Mouse (Mus musculus) C2C12 (cell line): ENCODE results near the gene Sema3a. TPM values are rescaled to one million over a fixed set of nuclear protein-coding genes. Genes with fewer than 3 reads are reported as not detected.

Experiments
- H3K27me3 ChIP-seq: one replicate; pipeline ENCODE4 v1.6.1; 2011; ENCODE audit not compliant: control insufficient read depth, insufficient read depth, insufficient read length
- H3K36me3 ChIP-seq: one replicate; pipeline ENCODE4 v1.6.1; 2011; ENCODE audit not compliant: control insufficient read depth, insufficient read depth
- H3K4me3 ChIP-seq: one replicate; pipeline ENCODE4 v1.5.1; 2011; ENCODE audit warnings: mild to moderate bottlenecking, control low read depth; ENCODE audit not compliant: poor library complexity, insufficient read depth, severe bottlenecking
- H3K79me2 ChIP-seq: one replicate; pipeline ENCODE4 v1.6.1; 2011; ENCODE audit not compliant: control insufficient read depth, insufficient read depth
- H3K79me3 ChIP-seq: one replicate; pipeline ENCODE4 v1.6.1; 2011; ENCODE audit warnings: low read depth, control low read depth
- H3ac ChIP-seq: one replicate; pipeline ENCODE3; 2011; ENCODE audit warnings: low read depth; ENCODE audit not compliant: control insufficient read depth, insufficient read length
- CEBPB ChIP-seq: IDR thresholded peaks from one replicate; pipeline ENCODE4 v1.6.1; 2011; ENCODE audit warnings: low read depth, mild to moderate bottlenecking, control low read depth, moderate library complexity
- CTCF ChIP-seq: IDR thresholded peaks from one replicate; pipeline ENCODE4 v1.5.1; 2011; ENCODE audit not compliant: control insufficient read depth, insufficient read depth, insufficient read length
- FOSL1 ChIP-seq: IDR thresholded peaks from one replicate; pipeline ENCODE4 v1.8.0; 2011; ENCODE audit warnings: mild to moderate bottlenecking, low read length; ENCODE audit not compliant: poor library complexity, insufficient read depth, severe bottlenecking
- MAX ChIP-seq: IDR thresholded peaks from one replicate; pipeline ENCODE4 v1.6.1; 2011; ENCODE audit warnings: mild to moderate bottlenecking, control low read depth
- MYOD1 ChIP-seq: IDR thresholded peaks from one replicate; pipeline ENCODE4 v1.6.1; 2011; ENCODE audit warnings: low read depth; ENCODE audit not compliant: control insufficient read depth, insufficient read length
- MYOG ChIP-seq: IDR thresholded peaks from one replicate; pipeline ENCODE4 v1.6.1; 2011; ENCODE audit not compliant: control insufficient read depth, insufficient read length; ENCODE audit errors: extremely low read depth
- USF1 ChIP-seq: IDR thresholded peaks from one replicate; pipeline ENCODE4 v1.6.1; 2011; ENCODE audit warnings: low read depth, mild to moderate bottlenecking, control low read depth, moderate library complexity
- polyA plus RNA-seq: library from polyadenylated mRNA; unstranded; fragments of >200 nt; fragmentation: generic; extraction: Trizol; gene quantifications from one replicate; pipeline ENCODE4 v1.2.1, GENCODE M21; 2012; ENCODE audit warnings: missing spikeins

Gene Sema3a
- polyA plus RNA-seq, 1 experiment, result 11.1 TPM

GRCm38 (mm10) chr5:13157761-13158612 is 32.8 kb downstream of the Sema3a start:
- TF ChIP-seq MYOD1, result no peak
- TF ChIP-seq CTCF, result no peak
- no peak for TF ChIP-seq USF1
- no peak for TF ChIP-seq CEBPB
- TF ChIP-seq MYOG, result no peak
- TF ChIP-seq MAX, result no peak
- TF ChIP-seq FOSL1, result no peak
- Histone ChIP-seq H3K4me3 (no peak overlapping the region), H3ac (no peak overlapping the region), H3K36me3 (no peaks in the 10 kb centered on the region), H3K79me2 (no peaks in the 10 kb centered on the region), H3K79me3 (no peaks in the 10 kb centered on the region), H3K27me3 (no peaks in the 10 kb centered on the region)

- Histone ChIP-seq H3ac (no peak overlapping the region), H3K4me3 (no peak overlapping the region), H3K27me3 (no peaks in the 10 kb centered on the region), H3K36me3 (no peaks in the 10 kb centered on the region), H3K79me2 (no peaks in the 10 kb centered on the region), H3K79me3 (no peaks in the 10 kb centered on the region)
- no peak for TF ChIP-seq CTCF
- no peak for TF ChIP-seq MAX
- TF ChIP-seq MYOG, result no peak
- TF ChIP-seq MYOD1, result no peak
- no peak for TF ChIP-seq USF1
These were observed 57.0 kb downstream of the Sema3a start for GRCm38 (mm10) chr5:13182186-13182585.

- H3K79me2 ChIP-seq, result no peaks in the 10 kb centered on the region
- no peaks in the 10 kb centered on the region for H3K27me3 ChIP-seq
- H3K79me3 ChIP-seq, result no peaks in the 10 kb centered on the region
- no peak overlapping the region for H3ac ChIP-seq
- TF ChIP-seq MYOG, result no peak
- no peak for TF ChIP-seq MYOD1
- no peak for TF ChIP-seq CTCF
- no peak for TF ChIP-seq USF1
- no peak for TF ChIP-seq FOSL1
- no peak for TF ChIP-seq CEBPB
- TF ChIP-seq MAX, result no peak
- no peak overlapping the region for H3K4me3 ChIP-seq
- no peaks in the 10 kb centered on the region for H3K36me3 ChIP-seq
These were observed 72.7 kb downstream of the Sema3a start for GRCm38 (mm10) chr5:13197886-13198285.

GRCm38 (mm10) chr5:13199709-13200108 is 74.5 kb downstream of the Sema3a start:
- Histone ChIP-seq H3K79me2 (no peaks in the 10 kb centered on the region), H3ac (no peak overlapping the region), H3K4me3 (no peak overlapping the region), H3K79me3 (no peaks in the 10 kb centered on the region), H3K36me3 (no peaks in the 10 kb centered on the region), H3K27me3 (no peaks in the 10 kb centered on the region)
- TF ChIP-seq USF1, result no peak
- no peak for TF ChIP-seq CEBPB
- TF ChIP-seq FOSL1, result no peak
- TF ChIP-seq MYOG, result no peak
- no peak for TF ChIP-seq MAX
- TF ChIP-seq CTCF, result no peak
- no peak for TF ChIP-seq MYOD1

- no peaks in the 10 kb centered on the region for H3K27me3 ChIP-seq
- no peaks in the 10 kb centered on the region for H3K79me2 ChIP-seq
- H3K79me3 ChIP-seq, result no peaks in the 10 kb centered on the region
- H3K36me3 ChIP-seq, result no peaks in the 10 kb centered on the region
- no peak overlapping the region for H3K4me3 ChIP-seq
- TF ChIP-seq MYOG (no peak), CEBPB (no peak), MAX (no peak), MYOD1 (no peak), USF1 (no peak), CTCF (no peak), FOSL1 (no peak)
- no peak overlapping the region for H3ac ChIP-seq
These were observed 130.1 kb downstream of the Sema3a start for GRCm38 (mm10) chr5:13255353-13255752.

GRCm38 (mm10) chr5:13256321-13256720 is 131.1 kb downstream of the Sema3a start:
- H3K4me3 ChIP-seq, result no peak overlapping the region
- TF ChIP-seq CEBPB (no peak), MYOD1 (no peak), FOSL1 (no peak), MAX (no peak), CTCF (no peak), MYOG (no peak), USF1 (no peak)
- H3K79me3 ChIP-seq, result no peaks in the 10 kb centered on the region
- no peaks in the 10 kb centered on the region for H3K79me2 ChIP-seq
- no peak overlapping the region for H3ac ChIP-seq
- H3K36me3 ChIP-seq, result no peaks in the 10 kb centered on the region
- H3K27me3 ChIP-seq, result no peaks in the 10 kb centered on the region
